25 mouse cellular contexts compared by ENCODE assay signal in genomic region chr10:17487460-17487859, GRCm38 (mm10).
"Had no signal": no experiment of that assay in that cellular context is flagged by ENCODE, and none has a peak within 500 bp of the region (broad histone marks: within the 10 kb centered on the region; RNA-seq: fewer than 3 reads in every experiment).

No protein-coding gene starts in this region.

- H3K27ac ChIP-seq: gastrocnemius, adult 2 months; heart, adult 2 months; heart, embryonic 13.5 days; heart, embryonic 15.5 days; hindbrain, embryonic 12.5 days; hindbrain, embryonic 14.5 days; intestine, embryonic 15.5 days; layer of hippocampus, adult 2 months; left cerebral cortex, adult 2 months; limb, embryonic 10.5 days; limb, embryonic 12.5 days had no signal

- ATAC-seq: hindbrain, embryonic 16.5 days; inflammation-experienced regulatory T-cells, adult 6 months; intestine, embryonic 15.5 days; intestine, postnatal 0 days had no signal

- H3K27me3 ChIP-seq: heart, embryonic 13.5 days; heart, embryonic 15.5 days; hindbrain, embryonic 12.5 days; intestine, embryonic 15.5 days; limb, embryonic 12.5 days had no signal

- H3K9ac ChIP-seq: heart, embryonic 13.5 days; heart, embryonic 15.5 days; hindbrain, embryonic 12.5 days; hindbrain, embryonic 14.5 days; intestine, embryonic 15.5 days; limb, embryonic 12.5 days had no signal

- H3K36me3 ChIP-seq: heart, embryonic 13.5 days; heart, embryonic 15.5 days; hindbrain, embryonic 12.5 days; intestine, embryonic 15.5 days; limb, embryonic 10.5 days; limb, embryonic 12.5 days had no signal

- DNase-seq: gastrocnemius, adult 2 months; gastrocnemius, postnatal 10 days; gastrocnemius, postnatal 25 days; heart, adult 2 months; heart, postnatal 14 days; heart, postnatal 4 days; kidney, adult 18-20 months; kidney, adult 8-10 months; kidney, postnatal 10 days; kidney, postnatal 25 days; kidney, postnatal 4 days; liver had no signal

- H3K4me1 ChIP-seq: heart, embryonic 15.5 days; hindbrain, embryonic 12.5 days; intestine, embryonic 15.5 days; limb, embryonic 10.5 days; limb, embryonic 12.5 days had no signal

- H3K4me3 ChIP-seq: gastrocnemius, adult 2 months; heart, adult 2 months; heart, embryonic 13.5 days; heart, embryonic 15.5 days; hindbrain, embryonic 12.5 days; intestine, embryonic 15.5 days; layer of hippocampus, adult 2 months; left cerebral cortex, adult 2 months; limb, embryonic 10.5 days; limb, embryonic 12.5 days had no signal

- H3K4me2 ChIP-seq: heart, embryonic 11.5 days; heart, embryonic 13.5 days; heart, embryonic 15.5 days; hindbrain, embryonic 12.5 days; hindbrain, embryonic 14.5 days; intestine, embryonic 15.5 days; limb, embryonic 12.5 days had no signal

- H3K9me3 ChIP-seq: heart, embryonic 13.5 days; heart, embryonic 15.5 days; hindbrain, embryonic 12.5 days; intestine, embryonic 15.5 days; limb, embryonic 10.5 days; limb, embryonic 12.5 days had no signal
